Mouse (Mus musculus): ENCODE data around the gene Prok1. TPM values are rescaled to one million over a fixed set of nuclear protein-coding genes. Genes with fewer than 3 reads are reported as not detected.

Gene Prok1
- polyA plus RNA-seq (2015; fragmentation: Nextera tagmentation; extraction: Ambion mirVana): 0.06 TPM in 1 of 2 replicates, not detected in the other

DNA sequence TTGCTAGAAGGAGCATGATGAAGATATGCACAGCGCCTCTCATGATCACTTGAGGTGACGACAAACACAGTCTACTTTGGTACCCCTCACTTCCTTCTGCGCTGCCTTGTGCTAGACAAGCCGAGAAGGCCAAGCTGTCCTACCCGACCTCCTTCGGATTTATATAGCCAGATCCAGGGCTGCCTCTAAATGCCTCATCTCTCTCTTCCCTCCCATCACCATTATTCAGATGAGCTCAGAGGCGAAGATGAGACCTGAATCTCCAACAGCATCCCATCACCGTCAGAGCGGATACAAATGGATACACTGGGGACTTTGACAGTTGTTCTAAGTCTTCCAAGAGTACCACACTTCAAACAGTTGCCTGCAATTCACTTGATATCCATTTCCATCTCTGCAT is at the start of gene Prok1:
Gene Prok1 (minus strand): TSS at position 101 of the 400 bp plus-strand sequence.

DNA sequence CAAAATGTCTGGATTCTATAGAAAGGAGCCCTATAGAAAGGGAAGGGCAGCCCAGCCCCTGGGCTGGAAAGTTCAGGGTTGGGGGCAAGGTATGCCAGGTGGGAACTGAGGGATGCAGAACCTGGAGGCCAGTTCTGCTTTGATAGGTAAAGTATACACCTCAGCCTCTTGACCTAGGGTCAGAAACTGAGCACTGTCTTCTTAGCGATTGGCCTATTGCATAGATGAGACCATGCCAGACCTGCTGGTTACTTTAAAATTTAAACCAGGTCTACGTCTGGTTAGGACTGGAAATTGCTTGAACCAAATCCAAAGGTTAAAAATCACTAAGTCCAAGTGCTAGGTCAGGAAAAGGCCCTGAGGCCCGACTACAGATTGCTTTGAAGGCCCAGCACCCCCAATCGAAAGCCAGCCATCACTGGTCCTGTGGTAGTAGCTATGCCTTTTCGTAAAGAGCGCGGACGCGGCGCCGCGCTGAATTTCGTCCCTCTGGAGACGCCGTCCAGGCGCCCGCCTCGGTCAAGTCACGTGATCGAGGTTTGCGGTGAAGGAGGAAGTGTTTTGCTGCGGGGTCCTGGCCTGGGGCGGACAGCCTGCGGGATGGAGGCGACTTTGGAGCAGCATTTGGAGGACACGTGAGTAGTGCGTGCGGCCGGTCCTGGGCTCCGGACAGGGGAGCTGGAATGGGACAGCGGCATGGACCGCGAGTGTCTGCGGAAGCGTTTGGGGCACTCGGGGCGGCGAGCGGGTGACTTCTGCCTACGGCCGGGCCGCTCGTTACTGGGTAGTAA is 39.2 kb upstream of the Prok1 start, which contains the start of gene Lamtor5:
Gene Lamtor5 (plus strand): TSS at position 380 of the 791 bp plus-strand sequence.

DNA sequence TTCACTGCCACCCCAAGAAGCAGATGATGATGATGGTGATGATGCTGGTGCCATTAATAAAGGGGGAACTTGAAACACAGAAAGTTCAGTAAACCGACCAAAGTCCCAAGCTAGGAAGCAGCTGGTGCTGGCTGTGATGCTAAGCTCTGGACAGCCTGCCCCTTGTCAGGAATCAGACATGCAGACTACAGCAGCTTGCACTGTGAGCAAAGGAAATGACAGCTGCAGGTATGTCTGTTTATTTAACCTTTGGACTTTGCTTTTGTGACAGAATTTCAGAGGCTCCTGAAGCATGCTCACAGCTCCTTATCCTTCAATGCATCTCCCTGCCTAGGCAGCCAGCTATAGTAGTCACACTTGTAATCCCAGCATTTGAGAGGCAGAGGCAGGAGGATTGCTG is 9.0 kb downstream of the Prok1 start, which contains the start of gene A630076J17Rik:
Gene A630076J17Rik (plus strand): TSS at position 88 of the 400 bp plus-strand sequence.

DNA sequence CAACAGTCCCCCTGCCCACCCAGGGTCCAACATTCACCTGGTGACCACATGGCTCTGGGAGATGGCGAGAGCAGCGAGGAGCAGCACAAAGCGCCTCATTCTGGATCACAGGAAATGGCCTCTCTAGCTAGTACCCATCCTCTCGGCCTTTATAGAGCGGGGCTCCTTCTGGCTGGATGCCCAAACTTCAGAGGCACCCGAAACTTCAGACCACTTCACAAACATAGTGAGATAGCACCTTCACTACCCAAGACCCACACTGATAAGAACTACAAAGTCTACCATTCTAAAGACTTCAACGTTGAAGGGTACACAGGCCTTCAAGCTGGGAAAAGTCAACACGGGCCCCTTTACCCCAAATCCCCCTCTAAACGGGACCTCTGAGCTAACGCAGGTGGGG is 17.9 kb downstream of the Prok1 start, which contains the start of gene Cym:
Gene Cym (minus strand): TSS at position 125 of the 400 bp plus-strand sequence.

Other genes with a start within 250 kb of the Prok1 start
- 0.82 and 1.2 TPM in 2 replicates for gene Kcna3, start 203.5 kb downstream of the Prok1 start, polyA plus RNA-seq (2015; fragmentation: Nextera tagmentation; extraction: Ambion mirVana)
- 0.01 and 0.05 TPM in 2 replicates for gene Kcna2, start 138.6 kb downstream of the Prok1 start, polyA plus RNA-seq (2015; fragmentation: Nextera tagmentation; extraction: Ambion mirVana)
- not detected in 2 replicates for gene Kcna10, start 56.7 kb downstream of the Prok1 start, polyA plus RNA-seq (2015; fragmentation: Nextera tagmentation; extraction: Ambion mirVana)
- 2.7 and 4.6 TPM in 2 replicates for gene Cym, start 18.0 kb downstream of the Prok1 start, polyA plus RNA-seq (2015; fragmentation: Nextera tagmentation; extraction: Ambion mirVana)
- gene A630076J17Rik, start 9.1 kb downstream of the Prok1 start, polyA plus RNA-seq (2015; fragmentation: Nextera tagmentation; extraction: Ambion mirVana): not detected in 2 replicates
- gene Lamtor5, start 39.2 kb upstream of the Prok1 start, polyA plus RNA-seq (2015; fragmentation: Nextera tagmentation; extraction: Ambion mirVana): 125 and 136 TPM in 2 replicates
- 1.4 and 1.5 TPM in 2 replicates for gene Slc16a4, start 51.5 kb upstream of the Prok1 start, polyA plus RNA-seq (2015; fragmentation: Nextera tagmentation; extraction: Ambion mirVana)
- 13.9 and 14.6 TPM in 2 replicates for gene Rbm15, start 94.0 kb upstream of the Prok1 start, polyA plus RNA-seq (2015; fragmentation: Nextera tagmentation; extraction: Ambion mirVana)
- 0.06 and 0.10 TPM in 2 replicates for gene Kcnc4, start 219.8 kb upstream of the Prok1 start, polyA plus RNA-seq (2015; fragmentation: Nextera tagmentation; extraction: Ambion mirVana)

Measured in spleen, postnatal 0 days (tissue).